Mouse (Mus musculus): ENCODE measurements around the gene Scrn3.
A peak's percentile ranks its signal among the peaks of the same experiment; 100 is the strongest.

The Scrn3 gene

GRCm38 (mm10) chr2:73317426-73317825, 5.0 kb downstream of the Scrn3 start:
- DNase-seq (ENCODE audit: low read depth): no peak

GRCm38 (mm10) chr2:73319218-73319617, 6.8 kb downstream of the Scrn3 start:
- DNase-seq (ENCODE audit: low read depth): no peak

GRCm38 (mm10) chr2:73322991-73323390, 10.6 kb downstream of the Scrn3 start:
- no peak for DNase-seq (ENCODE audit: low read depth)

- DNase-seq (ENCODE audit: low read depth): no peak
These were observed 13.5 kb downstream of the Scrn3 start for GRCm38 (mm10) chr2:73325871-73326270.

GRCm38 (mm10) chr2:73335949-73336348, 23.5 kb downstream of the Scrn3 start:
- no peak for DNase-seq (ENCODE audit: low read depth)

GRCm38 (mm10) chr2:73338415-73338814, 26.0 kb downstream of the Scrn3 start:
- no peak for DNase-seq (ENCODE audit: low read depth)

GRCm38 (mm10) chr2:73343701-73344100, 31.3 kb downstream of the Scrn3 start:
- no peak for DNase-seq (ENCODE audit: low read depth)

- no peak for DNase-seq (ENCODE audit: low read depth)
These were observed 32.8 kb downstream of the Scrn3 start for GRCm38 (mm10) chr2:73345204-73345603.

- DNase-seq (ENCODE audit: low read depth): peak; percentile 8
These were observed 34.1 kb downstream of the Scrn3 start for GRCm38 (mm10) chr2:73346345-73347086.

- DNase-seq (ENCODE audit: low read depth): no peak
These were observed 34.7 kb downstream of the Scrn3 start for GRCm38 (mm10) chr2:73347136-73347535.

- no peak for DNase-seq (ENCODE audit: low read depth)
These were observed 35.4 kb downstream of the Scrn3 start for GRCm38 (mm10) chr2:73347766-73348165.

- DNase-seq (ENCODE audit: low read depth): no peak
These were observed 35.8 kb downstream of the Scrn3 start for GRCm38 (mm10) chr2:73348221-73348620.

GRCm38 (mm10) chr2:73351496-73351895, 39.1 kb downstream of the Scrn3 start:
- no peak for DNase-seq (ENCODE audit: low read depth)

- no peak for DNase-seq (ENCODE audit: low read depth)
These were observed 39.5 kb downstream of the Scrn3 start for GRCm38 (mm10) chr2:73351927-73352374.

GRCm38 (mm10) chr2:73357004-73357403, 44.6 kb downstream of the Scrn3 start:
- no peak for DNase-seq (ENCODE audit: low read depth)

GRCm38 (mm10) chr2:73359941-73360340, 47.5 kb downstream of the Scrn3 start:
- no peak for DNase-seq (ENCODE audit: low read depth)

GRCm38 (mm10) chr2:73360536-73360935, 48.1 kb downstream of the Scrn3 start:
- no peak for DNase-seq (ENCODE audit: low read depth)

GRCm38 (mm10) chr2:73363448-73363847, 51.0 kb downstream of the Scrn3 start:
- no peak for DNase-seq (ENCODE audit: low read depth)

GRCm38 (mm10) chr2:73371530-73372335, 59.3 kb downstream of the Scrn3 start:
- DNase-seq (ENCODE audit: low read depth): no peak

- DNase-seq (ENCODE audit: low read depth): no peak
These were observed 65.9 kb downstream of the Scrn3 start for GRCm38 (mm10) chr2:73378326-73378725.

GRCm38 (mm10) chr2:73379656-73380055, 67.3 kb downstream of the Scrn3 start:
- DNase-seq (ENCODE audit: low read depth): no peak

- DNase-seq (ENCODE audit: low read depth): no peak
These were observed 68.0 kb downstream of the Scrn3 start for GRCm38 (mm10) chr2:73380298-73380975.

GRCm38 (mm10) chr2:73385172-73385571, 72.8 kb downstream of the Scrn3 start:
- peak; percentile 46 for DNase-seq (ENCODE audit: low read depth)
